Mouse (Mus musculus): ENCODE measurements around the gene Map1s.

DNA sequence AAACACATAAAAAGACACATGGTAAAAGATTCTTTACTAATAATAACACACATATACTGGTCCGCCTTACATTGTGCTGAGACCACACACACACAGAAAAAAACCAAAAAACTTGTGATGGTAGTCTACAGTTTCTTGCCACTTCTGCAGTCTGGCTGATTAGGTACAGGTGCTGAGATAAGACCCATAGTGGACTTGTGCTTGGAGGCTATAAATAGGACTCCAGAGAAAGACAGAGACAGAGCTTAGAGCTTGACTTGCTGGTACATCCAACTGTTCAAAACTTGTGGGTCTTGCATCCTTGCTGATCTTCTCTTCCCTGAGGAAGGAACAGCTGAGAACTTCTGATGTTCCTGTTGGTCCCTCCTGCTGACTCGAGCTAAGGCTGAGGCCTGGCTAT is 1.8 kb downstream of the Map1s start:
- TF ChIP-seq CTCF (IDR thresholded peaks at IDR 0.05; ENCODE audit: low read depth, low read length) (no peak), POLR2A (IDR thresholded peaks at IDR 0.05; ENCODE audit: insufficient read depth, low read length) (no peak), EP300 (IDR thresholded peaks at IDR 0.05; ENCODE audit: insufficient read depth, low read depth, low read length) (no peak)
